Mouse (Mus musculus) heart, embryonic 16.5 days (tissue): ENCODE results near the gene Cenpb. TPM values are rescaled to one million over a fixed set of nuclear protein-coding genes. Genes with fewer than 3 reads are reported as not detected.

ENCODE experiments used
- ATAC-seq: fragments of 200-750 bp; cut with Nextera tagmentation; replicated peaks from 2 replicates; pipeline ENCODE4 v1.8.0; 2017; ENCODE audit warnings: moderate number of reproducible peaks; ENCODE audit not compliant: insufficient read depth, low FRiP score; ENCODE audit errors: extremely low read depth
- H3K27ac ChIP-seq: fragments of 300-500 bp; sonication (generic); 2 replicates; pipeline ENCODE4 v1.5.1; 2014; ENCODE audit warnings: mild to moderate bottlenecking, low read length, control low read depth, moderate library complexity
- H3K27me3 ChIP-seq: fragments of 300-500 bp; sonication (generic); 2 replicates; pipeline ENCODE4 v1.6.1; 2014; ENCODE audit warnings: low read length, mixed read lengths; ENCODE audit not compliant: control insufficient read depth, insufficient read depth
- H3K36me3 ChIP-seq: fragments of 300-500 bp; sonication (generic); 2 replicates; pipeline ENCODE4 v1.6.1; 2014; ENCODE audit not compliant: control insufficient read depth, insufficient read depth
- H3K4me1 ChIP-seq: fragments of 300-500 bp; sonication (generic); 2 replicates; pipeline ENCODE4 v1.6.1; 2014; ENCODE audit warnings: low read length, mixed read lengths; ENCODE audit not compliant: control insufficient read depth, insufficient read depth
- H3K4me2 ChIP-seq: fragments of 300-500 bp; sonication (generic); 2 replicates; pipeline ENCODE4 v1.6.1; 2014; ENCODE audit warnings: low read depth, mild to moderate bottlenecking, control low read depth, low read length
- H3K4me3 ChIP-seq: fragments of 300-500 bp; sonication (generic); 2 replicates; pipeline ENCODE4 v1.5.1; 2014; ENCODE audit warnings: mild to moderate bottlenecking, control low read depth, low read length
- H3K9ac ChIP-seq: fragments of 300-500 bp; sonication (generic); 2 replicates; pipeline ENCODE4 v1.6.1; 2014; ENCODE audit warnings: low read length, control low read depth
- H3K9me3 ChIP-seq: fragments of 300-500 bp; sonication (generic); replicated peaks from 2 replicates; pipeline ENCODE4 v1.6.1; 2016; ENCODE audit warnings: low read length; ENCODE audit not compliant: control insufficient read depth
- WGBS: fragments of 180-500 bp; shearing (Covaris S2); extraction: QIAGEN DNeasy Blood & Tissue Kit; methylation state at CpG from one replicate; pipeline ENCODE4 v1.1.7; 2014; 5-methylcytosine and 5-hydroxymethylcytosine counted together
- polyA plus RNA-seq: library from polyadenylated mRNA; unstranded; fragments of >200 nt; fragmentation: Nextera tagmentation; extraction: Ambion mirVana; gene quantifications from 2 replicates; pipeline ENCODE4 v1.2.1, GENCODE M21; 2015

Gene Cenpb
- polyA plus RNA-seq, 1 experiment from 2014 or later = 7.4 TPM

DNA sequence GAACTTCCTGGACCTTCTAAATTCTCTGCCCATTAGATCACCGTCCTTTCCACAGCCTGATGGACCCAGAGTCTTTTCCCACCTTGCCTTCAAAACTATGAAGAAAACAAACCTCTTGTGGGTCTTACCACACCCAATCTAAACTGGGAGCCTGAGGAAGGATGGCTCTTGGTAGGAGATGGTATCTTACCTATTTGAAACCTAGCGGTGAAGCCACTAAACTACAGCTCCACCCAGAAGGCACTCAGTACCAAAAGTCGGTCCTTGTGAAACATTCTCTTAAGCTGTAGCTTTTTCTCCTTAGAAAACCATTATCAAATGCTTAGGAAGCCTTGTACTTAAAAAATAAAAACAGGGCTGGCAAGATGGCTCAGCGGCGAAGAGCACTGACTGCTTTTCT, 8.4 kb upstream of the Cenpb start:
- no peak overlapping the region for H3K9ac ChIP-seq
- no peak overlapping the region for H3K27ac ChIP-seq
- H3K36me3 ChIP-seq = peaks cover 19% of the 10 kb centered on the region
- peak overlapping the region; percentile 76; the same call in 1 of the 2 replicates for H3K4me2 ChIP-seq
- no peak overlapping the region for H3K4me3 ChIP-seq
- H3K9me3 ChIP-seq = no peaks in the 10 kb centered on the region
- H3K27me3 ChIP-seq = no peaks in the 10 kb centered on the region
- H3K4me1 ChIP-seq = peaks cover 22% of the 10 kb centered on the region
- ATAC-seq = no peak
- WGBS = 90% methylated on average over 5 of the region's 5 CpGs

DNA sequence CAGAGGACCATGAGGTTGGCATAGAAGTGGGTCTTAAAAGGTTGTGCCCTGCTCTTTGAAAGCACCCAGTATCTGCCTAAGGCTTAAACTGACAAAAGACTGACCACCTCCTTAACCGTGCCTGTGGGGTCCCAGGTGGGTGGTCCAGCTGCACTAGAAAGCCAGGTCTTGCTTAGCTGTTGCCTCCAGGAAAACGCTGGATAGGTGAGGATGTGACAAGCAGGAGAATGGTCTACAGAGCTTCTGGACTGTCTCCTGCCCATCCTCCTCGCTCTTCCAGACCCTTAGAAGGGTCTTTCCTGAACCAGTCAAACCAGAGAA, 7.7 kb upstream of the Cenpb start:
- Histone ChIP-seq H3K36me3 (peaks cover 12% of the 10 kb centered on the region), H3K4me3 (peak overlapping the region; percentile 66), H3K4me2 (peak overlapping the region; percentile 76), H3K27ac (peak overlapping the region; percentile 95), H3K9me3 (no peaks in the 10 kb centered on the region), H3K27me3 (no peaks in the 10 kb centered on the region), H3K9ac (peak overlapping the region; percentile 78), H3K4me1 (peaks cover 22% of the 10 kb centered on the region)
- ATAC-seq = no peak
- 23% methylated on average over 3 of the region's 3 CpGs for WGBS

DNA sequence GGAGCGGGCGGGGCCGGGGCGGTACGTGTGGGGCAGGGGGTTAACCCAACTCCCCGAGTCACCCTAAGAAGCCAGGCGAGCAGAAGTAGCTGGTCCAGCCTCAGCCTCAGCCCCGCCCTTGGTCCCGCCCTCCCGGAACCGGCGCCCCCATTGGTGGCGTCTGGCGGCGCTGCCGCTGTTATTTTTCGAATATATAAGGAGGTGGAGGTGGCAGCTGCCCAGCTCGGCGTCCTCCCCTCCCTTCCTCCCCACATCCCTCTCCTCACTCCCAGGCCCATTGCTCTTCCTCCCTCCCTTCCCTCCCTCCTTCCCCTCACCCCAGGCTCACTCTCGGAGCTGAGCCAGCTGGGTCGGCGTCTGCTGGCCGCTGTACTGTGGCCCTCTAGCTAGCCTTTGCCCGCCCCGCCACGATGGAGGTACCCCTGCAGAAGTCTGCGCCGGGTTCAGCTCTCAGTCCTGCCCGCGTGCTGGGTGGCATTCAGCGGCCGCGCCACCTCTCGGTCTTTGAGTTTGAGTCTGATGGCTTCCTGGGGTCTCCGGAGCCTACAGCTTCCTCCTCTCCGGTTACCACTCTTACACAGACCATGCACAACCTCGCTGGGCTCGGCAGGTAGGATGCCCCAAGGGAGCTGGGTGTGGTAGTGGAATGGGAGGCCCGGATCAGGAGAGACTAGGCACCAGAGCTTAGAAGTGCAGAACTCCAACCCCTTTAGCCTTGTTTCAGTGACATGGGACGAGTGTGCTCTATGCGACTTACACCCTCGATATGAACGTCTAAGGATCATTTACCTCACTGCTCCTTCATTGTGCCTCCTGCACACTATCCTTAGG, 7.1 kb upstream of the Cenpb start, which contains the start of the genes Cdc25b and Spef1:
Gene Cdc25b (plus strand): TSS at position 179 of the 831 bp plus-strand sequence.
Gene Spef1 (minus strand): TSS at position 512 of the 831 bp plus-strand sequence.
- peak within 1 kb of the TSS; percentile 95 for H3K27ac ChIP-seq
- ATAC-seq = peak; percentile 91
- WGBS = under 1% methylated on average over 43 of the region's 43 CpGs

DNA sequence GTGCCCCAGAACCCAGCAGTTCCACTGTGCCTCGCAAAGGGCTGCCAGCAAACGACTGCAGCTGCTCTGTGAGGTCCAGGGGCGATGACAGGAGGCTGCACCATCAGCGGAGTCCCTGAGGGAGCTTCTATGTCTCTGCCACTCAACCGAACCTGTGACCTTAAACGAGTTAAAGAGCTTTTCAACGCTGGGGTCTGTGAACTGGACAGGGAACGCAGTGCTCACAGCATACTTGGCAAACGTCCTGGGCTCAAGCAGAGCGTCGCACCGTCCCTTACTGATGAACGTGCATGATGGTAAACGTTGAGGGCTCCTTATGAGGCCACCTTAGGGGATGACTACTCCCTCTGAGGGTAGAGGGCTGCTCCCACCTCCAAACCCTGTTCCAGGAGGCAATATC, 6.5 kb upstream of the Cenpb start:
- peak; percentile 79 for ATAC-seq
- peak overlapping the region; percentile 95 for H3K27ac ChIP-seq
- peak overlapping the region; percentile 66 for H3K4me3 ChIP-seq
- peaks cover 3% of the 10 kb centered on the region; the same call in 1 of the 2 replicates for H3K36me3 ChIP-seq
- no peaks in the 10 kb centered on the region for H3K9me3 ChIP-seq
- H3K4me2 ChIP-seq = peak overlapping the region; percentile 76
- H3K9ac ChIP-seq = peak overlapping the region; percentile 78
- no peaks in the 10 kb centered on the region for H3K27me3 ChIP-seq
- WGBS = 1% methylated on average over 14 of the region's 14 CpGs
- H3K4me1 ChIP-seq = peaks cover 22% of the 10 kb centered on the region

More for the DNA sequence above, 7.1 kb upstream of the Cenpb start, which contains the start of the genes Cdc25b and Spef1:
- peak within 1 kb of the TSS; percentile 78 for H3K9ac ChIP-seq
- H3K9me3 ChIP-seq = no peaks in the 10 kb centered on the region
- H3K4me2 ChIP-seq = peak within 1 kb of the TSS; percentile 76
- peaks cover 9% of the 10 kb centered on the region for H3K36me3 ChIP-seq
- H3K4me1 ChIP-seq = peaks cover 22% of the 10 kb centered on the region
- H3K4me3 ChIP-seq = peak within 1 kb of the TSS; percentile 66
- no peaks in the 10 kb centered on the region for H3K27me3 ChIP-seq

DNA sequence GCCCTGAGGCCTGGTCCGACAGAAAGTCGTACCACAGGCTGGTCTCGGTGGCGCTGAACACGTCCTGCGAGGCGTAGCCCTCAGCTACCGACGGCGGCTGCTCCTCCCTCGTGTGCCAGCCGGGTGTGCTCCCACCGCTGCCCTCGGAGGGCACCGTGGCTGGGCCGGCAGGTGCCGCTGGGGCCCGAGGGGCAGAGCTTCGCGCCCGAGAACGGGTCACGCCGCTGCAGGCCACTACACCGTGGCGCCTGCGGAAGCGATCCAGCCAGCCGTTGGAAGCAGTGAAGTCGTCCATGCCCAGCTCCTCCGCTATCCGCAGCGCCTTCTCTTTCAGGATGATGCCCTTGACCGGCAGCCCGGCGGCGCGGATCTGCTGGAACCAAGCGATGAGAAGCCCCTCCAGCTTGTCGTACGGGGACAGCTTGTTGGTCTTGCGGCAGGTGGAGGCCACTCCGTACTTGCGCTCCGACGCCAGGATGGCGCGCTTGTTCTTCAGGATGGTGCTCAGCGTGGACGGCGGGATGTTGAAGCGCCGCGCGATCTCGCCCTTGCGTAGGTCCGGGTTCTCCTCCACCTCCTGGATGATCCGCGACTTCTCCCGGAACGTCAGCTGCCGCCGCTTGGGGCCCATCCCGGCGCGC, 501 bp downstream of the Cenpb start:
- H3K27me3 ChIP-seq = no peaks in the 10 kb centered on the region
- H3K9ac ChIP-seq = peak overlapping the region; percentile 95
- WGBS = under 1% methylated on average over 66 of the region's 67 CpGs
- peak overlapping the region; percentile 83 for H3K27ac ChIP-seq
- peak overlapping the region; percentile 79 for H3K4me3 ChIP-seq
- H3K4me2 ChIP-seq = peak overlapping the region; percentile 96
- H3K36me3 ChIP-seq = no peaks in the 10 kb centered on the region
- no peaks in the 10 kb centered on the region for H3K9me3 ChIP-seq
- peaks cover 29% of the 10 kb centered on the region for H3K4me1 ChIP-seq
- ATAC-seq = peak; percentile 49

DNA sequence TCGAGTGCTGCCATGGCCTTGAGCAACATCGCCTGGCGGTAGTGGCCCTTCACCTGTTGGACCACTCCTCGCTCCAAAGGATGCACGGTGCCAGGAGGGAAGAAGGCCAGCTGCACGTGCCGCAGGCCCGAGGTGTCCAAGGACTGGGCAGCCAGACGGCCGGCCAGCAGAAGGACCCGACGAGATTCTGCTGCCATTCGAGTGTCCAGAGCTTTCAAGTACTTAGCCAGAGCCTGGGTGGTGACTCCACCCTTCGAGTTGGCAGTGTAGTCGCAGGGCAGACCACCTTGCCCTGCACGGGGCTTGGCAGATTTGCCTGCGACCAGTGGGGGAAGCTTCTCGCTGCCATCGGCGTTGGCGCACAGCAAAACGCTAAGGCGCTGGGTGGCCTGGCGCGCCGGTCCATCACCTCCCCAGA, 1.0 kb downstream of the Cenpb start:
- H3K4me3 ChIP-seq = peak overlapping the region; percentile 79
- no peak for ATAC-seq
- H3K4me1 ChIP-seq = peaks cover 34% of the 10 kb centered on the region
- H3K27ac ChIP-seq = no peak overlapping the region; the same call in 1 of the 2 replicates
- no peaks in the 10 kb centered on the region for H3K27me3 ChIP-seq
- no peaks in the 10 kb centered on the region for H3K9me3 ChIP-seq
- peak overlapping the region; percentile 95 for H3K9ac ChIP-seq
- H3K36me3 ChIP-seq = no peaks in the 10 kb centered on the region
- whole genome bisulfite sequencing = 31% methylated on average over 26 of the region's 26 CpGs
- H3K4me2 ChIP-seq = peak overlapping the region; percentile 96

DNA sequence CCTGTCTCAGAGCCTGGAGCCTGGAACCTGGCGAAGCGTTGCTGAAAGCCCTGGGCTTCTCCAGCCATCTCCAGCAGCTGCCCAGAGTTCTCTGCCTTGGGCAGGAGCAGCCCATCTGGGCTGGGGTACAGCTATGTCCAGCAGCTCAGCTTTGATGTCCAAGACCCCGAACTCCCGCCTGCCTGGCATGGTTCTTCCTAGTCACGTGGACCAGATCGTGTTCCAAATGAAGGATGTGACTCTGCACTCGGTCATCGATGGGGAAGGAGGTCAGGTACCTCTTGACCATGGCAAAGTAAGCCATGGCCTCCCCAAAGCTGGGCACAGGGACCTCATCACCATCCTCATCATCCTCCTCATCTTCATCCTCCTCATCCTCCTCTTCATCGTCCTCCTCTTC, 1.9 kb downstream of the Cenpb start:
- H3K9me3 ChIP-seq = no peaks in the 10 kb centered on the region
- no peaks in the 10 kb centered on the region for H3K36me3 ChIP-seq
- ATAC-seq = no peak
- WGBS = 81% methylated on average over 9 of the region's 9 CpGs
- H3K4me1 ChIP-seq = peaks cover 34% of the 10 kb centered on the region
- peaks cover 8% of the 10 kb centered on the region for H3K27me3 ChIP-seq
- peak overlapping the region; percentile 96 for H3K4me2 ChIP-seq
- H3K9ac ChIP-seq = peak overlapping the region; percentile 45
- peak overlapping the region; percentile 79 for H3K4me3 ChIP-seq
- H3K27ac ChIP-seq = no peak overlapping the region

DNA sequence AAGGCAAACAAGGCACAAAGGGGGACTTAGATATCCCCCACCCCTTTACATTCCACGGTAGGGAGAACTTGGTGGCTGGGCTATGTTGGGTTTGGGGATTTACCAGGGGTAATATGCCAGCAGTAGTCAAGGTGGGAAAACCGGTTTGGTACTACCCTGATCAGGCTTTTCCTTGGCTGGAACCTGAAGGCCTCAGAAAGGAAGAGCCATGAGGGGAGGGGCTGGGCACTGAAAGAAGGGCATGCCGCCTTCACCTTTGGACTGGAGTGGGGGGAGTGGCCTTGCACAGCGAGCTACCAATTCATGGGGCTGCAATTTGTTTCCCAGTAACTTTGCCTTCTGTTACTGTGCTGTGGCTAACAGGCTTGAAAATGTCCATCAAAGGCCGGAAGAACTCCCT, 3.4 kb downstream of the Cenpb start:
- ATAC-seq = no peak
- peaks cover 22% of the 10 kb centered on the region for H3K27me3 ChIP-seq
- WGBS = 52% methylated on average over 5 of the region's 5 CpGs
- H3K9ac ChIP-seq = no peak overlapping the region
- H3K4me2 ChIP-seq = peak overlapping the region; percentile 96; the same call in 1 of the 2 replicates
- H3K27ac ChIP-seq = no peak overlapping the region
- H3K4me1 ChIP-seq = peaks cover 34% of the 10 kb centered on the region
- H3K9me3 ChIP-seq = no peaks in the 10 kb centered on the region
- H3K36me3 ChIP-seq = no peaks in the 10 kb centered on the region
- H3K4me3 ChIP-seq = no peak overlapping the region

DNA sequence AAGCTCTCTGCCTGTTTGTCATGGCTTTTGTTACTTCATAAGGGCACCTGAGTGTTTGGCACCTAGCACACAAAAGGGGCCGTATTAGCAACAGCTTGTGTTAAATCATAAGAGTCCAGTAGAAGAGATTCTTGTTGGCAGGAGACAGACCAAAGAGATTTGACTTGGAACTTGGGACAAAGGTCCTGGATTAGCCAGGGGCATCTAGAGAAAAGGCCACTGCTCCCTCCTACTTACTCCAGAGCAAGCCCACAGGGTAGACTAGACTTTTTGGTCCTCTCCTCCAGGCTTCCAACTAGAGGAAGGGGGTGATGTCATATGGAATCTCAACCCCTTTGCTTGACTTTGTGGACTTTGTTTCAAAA, 3.9 kb downstream of the Cenpb start:
- no peak for ATAC-seq
- Histone ChIP-seq H3K27me3 (peaks cover 24% of the 10 kb centered on the region), H3K4me3 (no peak overlapping the region), H3K9me3 (no peaks in the 10 kb centered on the region), H3K4me1 (peaks cover 34% of the 10 kb centered on the region), H3K4me2 (no peak overlapping the region), H3K36me3 (no peaks in the 10 kb centered on the region), H3K9ac (no peak overlapping the region), H3K27ac (no peak overlapping the region)
- WGBS = 80% methylated on average over 1 of the region's 1 CpGs
